Mouse (Mus musculus): ENCODE measurements around the gene Coro1c.

- TF ChIP-seq CTCF (IDR thresholded peaks at IDR 0.05; ENCODE audit: borderline replicate concordance, insufficient read depth, low read length) (no peak), POLR2A (IDR thresholded peaks at IDR 0.05; ENCODE audit: low read depth, low read length) (no peak)
Observed at GRCm38 (mm10) chr5:113840443-113840842, 68.1 kb downstream of the Coro1c start.

All from embryonic fibroblast, embryonic 13.5 days (primary cell).